Comparison of ENCODE assay signal across 12 mouse cellular contexts in genomic region chr16:44175001-44175400, GRCm38 (mm10). TPM values are rescaled to one million over a fixed set of nuclear protein-coding genes. Genes with fewer than 3 reads are reported as not detected.
A peak's percentile ranks its signal among the peaks of the same experiment; 100 is the strongest.
DNase-seq lines count a peak whose midpoint lies in the region; ATAC-seq and TF ChIP-seq lines count a peak whose summit lies in the region.
"Had no signal": no experiment of that assay in that cellular context is flagged by ENCODE, and none has a peak within 500 bp of the region (broad histone marks: within the 10 kb centered on the region; RNA-seq: fewer than 3 reads in every experiment).

No protein-coding gene starts in this region.

- no peaks in the 10 kb centered on the region for H3K36me3 ChIP-seq in hindbrain, embryonic 13.5 days
- H3K36me3 ChIP-seq in hindbrain, postnatal 0 days (ENCODE audit: insufficient read depth, low read length) = no peaks in the 10 kb centered on the region
- H3K36me3 ChIP-seq in intestine, embryonic 15.5 days = no peaks in the 10 kb centered on the region
- H3K36me3 ChIP-seq in liver, embryonic 13.5 days = peaks cover 10% of the 10 kb centered on the region; the same call in 1 of the 2 replicates
- H3K36me3 ChIP-seq: neural tube, embryonic 15.5 days had no signal

- DNase-seq in hindbrain, postnatal 0 days (ENCODE audit: low spot score) = no peak
- peak; percentile 39 for DNase-seq in adipocyte (ENCODE audit: low spot score)
- DNase-seq in liver, embryonic 13.5 days = no peak
- no peak for DNase-seq in right cerebral cortex, postnatal 14 days
- no peak for DNase-seq in gastrocnemius, adult 18-20 months (ENCODE audit: low spot score)
- DNase-seq: embryo, embryonic 11 days; spleen, adult 18-20 months had no signal

- no peak for ATAC-seq in hindbrain, embryonic 13.5 days (ENCODE audit: low FRiP score)
- no peak for ATAC-seq in hindbrain, postnatal 0 days
- ATAC-seq in intestine, embryonic 15.5 days = no peak; the same call in 1 of the 2 replicates
- no peak for ATAC-seq in liver, embryonic 13.5 days (ENCODE audit: low read depth)
- ATAC-seq in activated CD4-positive, CD25-positive, alpha-beta regulatory T cell, adult 4 months = no peak
- ATAC-seq: hindbrain, embryonic 16.5 days had no signal

- H3K4me3 ChIP-seq in hindbrain, embryonic 13.5 days = 0 out of 2 replicates have a peak overlapping the region, but pooled peaks have one; percentile 4
- no peak overlapping the region for H3K4me3 ChIP-seq in hindbrain, postnatal 0 days (ENCODE audit: low read length)
- no peak overlapping the region for H3K4me3 ChIP-seq in intestine, embryonic 15.5 days (replicated peaks)
- H3K4me3 ChIP-seq in liver, embryonic 13.5 days (replicated peaks) = peak overlapping the region; percentile 99

- no peak for TF ChIP-seq CTCF in hindbrain, postnatal 0 days (IDR thresholded peaks at IDR 0.05; ENCODE audit: low read depth)

- no peaks in the 10 kb centered on the region for H3K27me3 ChIP-seq in hindbrain, embryonic 13.5 days
- H3K27me3 ChIP-seq in hindbrain, postnatal 0 days (ENCODE audit: insufficient read depth, low read length) = no peaks in the 10 kb centered on the region
- no peaks in the 10 kb centered on the region for H3K27me3 ChIP-seq in intestine, embryonic 15.5 days (replicated peaks)
- H3K27me3 ChIP-seq in liver, embryonic 13.5 days = no peaks in the 10 kb centered on the region
- H3K27me3 ChIP-seq: neural tube, embryonic 15.5 days had no signal

- H3K4me1 ChIP-seq in hindbrain, embryonic 13.5 days (replicated peaks) = peaks cover 26% of the 10 kb centered on the region
- H3K4me1 ChIP-seq in hindbrain, postnatal 0 days (ENCODE audit: insufficient read depth, low read length) = 0 out of 2 replicates have a peak, but pooled peaks cover 6% of the 10 kb centered on the region
- H3K4me1 ChIP-seq in intestine, embryonic 15.5 days (replicated peaks) = peaks cover 15% of the 10 kb centered on the region
- H3K4me1 ChIP-seq in liver, embryonic 13.5 days (replicated peaks) = peaks cover 58% of the 10 kb centered on the region

- no peak overlapping the region for H3K9ac ChIP-seq in hindbrain, embryonic 13.5 days
- H3K9ac ChIP-seq in hindbrain, postnatal 0 days (replicated peaks; ENCODE audit: low read length) = no peak overlapping the region
- no peak overlapping the region for H3K9ac ChIP-seq in intestine, embryonic 15.5 days
- H3K9ac ChIP-seq in liver, embryonic 13.5 days = peak overlapping the region; percentile 98
- H3K9ac ChIP-seq: neural tube, embryonic 15.5 days had no signal

- no peak overlapping the region for H3K27ac ChIP-seq in hindbrain, embryonic 13.5 days
- H3K27ac ChIP-seq in hindbrain, postnatal 0 days = no peak overlapping the region
- peak overlapping the region; percentile 61; the same call in 1 of the 2 replicates for H3K27ac ChIP-seq in intestine, embryonic 15.5 days
- peak overlapping the region; percentile 93 for H3K27ac ChIP-seq in liver, embryonic 13.5 days
- H3K27ac ChIP-seq: neural tube, embryonic 15.5 days had no signal

- no peaks in the 10 kb centered on the region for H3K9me3 ChIP-seq in hindbrain, embryonic 13.5 days
- no peaks in the 10 kb centered on the region for H3K9me3 ChIP-seq in hindbrain, postnatal 0 days (ENCODE audit: low read length)
- H3K9me3 ChIP-seq in intestine, embryonic 15.5 days = no peaks in the 10 kb centered on the region
- H3K9me3 ChIP-seq in liver, embryonic 13.5 days (replicated peaks) = no peaks in the 10 kb centered on the region
- H3K9me3 ChIP-seq: neural tube, embryonic 15.5 days had no signal

- peak overlapping the region; percentile 74; the same call in 1 of the 2 replicates for H3K4me2 ChIP-seq in hindbrain, embryonic 13.5 days
- no peak overlapping the region for H3K4me2 ChIP-seq in hindbrain, postnatal 0 days (ENCODE audit: low read depth, low read length)
- H3K4me2 ChIP-seq in intestine, embryonic 15.5 days (replicated peaks) = peak overlapping the region; percentile 59; the same call in 1 of the 2 replicates
- peak overlapping the region; percentile 84 for H3K4me2 ChIP-seq in liver, embryonic 13.5 days

- 88% methylated on average over 1 of the region's 1 CpGs for WGBS in hindbrain, embryonic 13.5 days
- WGBS in hindbrain, postnatal 0 days = 66% methylated on average over 1 of the region's 1 CpGs
- 59% methylated on average over 1 of the region's 1 CpGs for WGBS in intestine, embryonic 15.5 days
- WGBS in liver, embryonic 13.5 days (ENCODE audit: insufficient replicate concordance) = 16% methylated on average over 1 of the region's 1 CpGs

RNA-seq across cellular contexts. Expression of gene Usf3, which starts 2.0 kb away (rescaled TPM):
- polyA plus RNA-seq in hindbrain, embryonic 13.5 days (2015; fragmentation: Nextera tagmentation; extraction: Ambion mirVana) = 2.6 and 2.9 TPM in 2 replicates
- 13.8 and 14.1 TPM in 2 replicates for total RNA-seq in hindbrain, postnatal 0 days (2014; rRNA removed)
- polyA plus RNA-seq in hindbrain, postnatal 0 days (2015; fragmentation: Nextera tagmentation; extraction: Ambion mirVana) = 1.9 and 2.4 TPM in 2 replicates
- 2.6 and 3.0 TPM in 2 replicates for polyA plus RNA-seq in intestine, embryonic 15.5 days (2015; fragmentation: Nextera tagmentation; extraction: Ambion mirVana)
- polyA plus RNA-seq in liver, embryonic 13.5 days (2015; fragmentation: Nextera tagmentation; extraction: Ambion mirVana) = 1.7 and 1.9 TPM in 2 replicates
- polyA plus RNA-seq in activated CD4-positive, CD25-positive, alpha-beta regulatory T cell, adult 4 months (2017; shearing (Covaris generic)) = 1 to 10 TPM; 2.7 to 4.7 TPM
- 10 to 100 TPM; 43.0 to 52.5 TPM for total RNA-seq in gastrocnemius, adult 18-20 months (2021)

RNA-seq across cellular contexts. Expression of gene Naa50, which starts 35.4 kb away (rescaled TPM):
- polyA plus RNA-seq in hindbrain, embryonic 13.5 days (2015; fragmentation: Nextera tagmentation; extraction: Ambion mirVana) = 60.6 and 65.8 TPM in 2 replicates
- total RNA-seq in hindbrain, postnatal 0 days (2014; rRNA removed) = 10.0 and 10.1 TPM in 2 replicates
- polyA plus RNA-seq in hindbrain, postnatal 0 days (2015; fragmentation: Nextera tagmentation; extraction: Ambion mirVana) = 56.3 and 56.6 TPM in 2 replicates
- 94.2 and 109 TPM in 2 replicates for polyA plus RNA-seq in intestine, embryonic 15.5 days (2015; fragmentation: Nextera tagmentation; extraction: Ambion mirVana)
- polyA plus RNA-seq in liver, embryonic 13.5 days (2015; fragmentation: Nextera tagmentation; extraction: Ambion mirVana) = 98.5 and 121 TPM in 2 replicates
- polyA plus RNA-seq in activated CD4-positive, CD25-positive, alpha-beta regulatory T cell, adult 4 months (2017; shearing (Covaris generic)) = 10 to 100 TPM; 29.1 to 32.3 TPM
- total RNA-seq in gastrocnemius, adult 18-20 months (2021) = 100 to 1,000 TPM; 183 to 237 TPM

RNA-seq across cellular contexts. Expression of gene Atp6v1a, which starts 35.5 kb away (rescaled TPM):
- 93.6 and 97.9 TPM in 2 replicates for polyA plus RNA-seq in hindbrain, embryonic 13.5 days (2015; fragmentation: Nextera tagmentation; extraction: Ambion mirVana)
- total RNA-seq in hindbrain, postnatal 0 days (2014; rRNA removed) = 165 and 183 TPM in 2 replicates
- polyA plus RNA-seq in hindbrain, postnatal 0 days (2015; fragmentation: Nextera tagmentation; extraction: Ambion mirVana) = 161 TPM in 2 replicates
- 61.0 and 64.0 TPM in 2 replicates for polyA plus RNA-seq in intestine, embryonic 15.5 days (2015; fragmentation: Nextera tagmentation; extraction: Ambion mirVana)
- 24.1 and 30.0 TPM in 2 replicates for polyA plus RNA-seq in liver, embryonic 13.5 days (2015; fragmentation: Nextera tagmentation; extraction: Ambion mirVana)
- polyA plus RNA-seq in activated CD4-positive, CD25-positive, alpha-beta regulatory T cell, adult 4 months (2017; shearing (Covaris generic)) = 10 to 100 TPM; 32.7 to 35.0 TPM
- total RNA-seq in gastrocnemius, adult 18-20 months (2021) = 10 to 100 TPM; 19.1 to 30.1 TPM

Comparison
In these comparisons a context has a peak if more than half of its experiments do, and no peak if none do; other contexts are left out.
1. H3K4me3 ChIP-seq: peak in hindbrain, embryonic 13.5 days (single experiment) and liver, embryonic 13.5 days (single experiment); none in hindbrain, postnatal 0 days (single experiment) and intestine, embryonic 15.5 days (single experiment).
2. H3K27ac ChIP-seq: peak in intestine, embryonic 15.5 days (single experiment) and liver, embryonic 13.5 days (single experiment); none in hindbrain, embryonic 13.5 days (single experiment) and hindbrain, postnatal 0 days (single experiment).